Comparison of ENCODE assay signal across 10 mouse cellular contexts in genomic region chr17:23559767-23560166, GRCm38 (mm10). TPM values are rescaled to one million over a fixed set of nuclear protein-coding genes. Genes with fewer than 3 reads are reported as not detected.
DNase-seq lines count a peak whose midpoint lies in the region; TF ChIP-seq lines count a peak whose summit lies in the region.
"Had no signal": no experiment of that assay in that cellular context is flagged by ENCODE, and none has a peak within 500 bp of the region (broad histone marks: within the 10 kb centered on the region; RNA-seq: fewer than 3 reads in every experiment).

No protein-coding gene starts in this region.

- no peaks in the 10 kb centered on the region for H3K9me3 ChIP-seq in limb, embryonic 10.5 days (replicated peaks)
- H3K9me3 ChIP-seq: megakaryocyte, embryonic 14.5 days had no signal

- peaks cover 3% of the 10 kb centered on the region for H3K4me1 ChIP-seq in spleen, adult 2 months (ENCODE audit: control insufficient read depth, insufficient read depth, insufficient read length)
- H3K4me1 ChIP-seq in limb, embryonic 10.5 days = peaks cover 3% of the 10 kb centered on the region

- no peaks in the 10 kb centered on the region for H3K27me3 ChIP-seq in spleen, adult 2 months (ENCODE audit: control insufficient read depth, insufficient read depth, low read length)
- H3K27me3 ChIP-seq in limb, embryonic 10.5 days (ENCODE audit: low read depth, poor library complexity, severe bottlenecking) = no peaks in the 10 kb centered on the region
- H3K27me3 ChIP-seq: megakaryocyte, embryonic 14.5 days had no signal

- WGBS in spleen, adult 2 months = 84% methylated on average over 11 of the region's 11 CpGs
- 59% methylated on average over 11 of the region's 11 CpGs for WGBS in limb, embryonic 10.5 days

- intact Hi-C loops in heart, postnatal 14 days (cut with DNase I) = loop anchor here (10.0 kb wide), 1 partner anchor 695 kb away; the partner anchor contains the start of gene Zfp945

- H3K27ac ChIP-seq in spleen, adult 2 months (ENCODE audit: insufficient read depth, low read length) = no peak overlapping the region
- no peak overlapping the region for H3K27ac ChIP-seq in limb, embryonic 10.5 days

- peaks cover 27% of the 10 kb centered on the region for H3K36me3 ChIP-seq in spleen, adult 2 months (ENCODE audit: control insufficient read depth, insufficient read depth, low read length)
- peaks cover 70% of the 10 kb centered on the region for H3K36me3 ChIP-seq in limb, embryonic 10.5 days

- peak; percentile 44 to 58 for DNase-seq in heart, postnatal 14 days
- DNase-seq in heart, adult 11 months = no peak
- peak in 1 of 2 experiments; percentile 29 for DNase-seq in spleen, adult 2 months (ENCODE audit: low read depth in 1 of 2, low spot score in 2 of 2)
- DNase-seq in spleen, adult 12 weeks (ENCODE audit: low spot score) = no peak
- no peak for DNase-seq in brain, embryonic 14.5 days (ENCODE audit: low read depth)
- DNase-seq in limb, embryonic 10.5 days (ENCODE audit: low spot score) = peak; percentile 51
- peak; percentile 40 to 66 for DNase-seq in thymus, postnatal 10 days (ENCODE audit: low spot score in 2 of 2)
- no peak for DNase-seq in frontal cortex, postnatal 14 days (ENCODE audit: low spot score in 2 of 2)

- no peak for TF ChIP-seq POLR2A in spleen, adult 2 months (IDR thresholded peaks at IDR 0.05; ENCODE audit: low read depth, low read length)
- TF ChIP-seq POLR2A in brain, embryonic 14.5 days (IDR thresholded peaks at IDR 0.05; ENCODE audit: borderline replicate concordance, extremely low read depth, insufficient read depth, insufficient read length, poor library complexity, severe bottlenecking) = no peak

- TF ChIP-seq CTCF in spleen, adult 2 months (IDR thresholded peaks at IDR 0.05; ENCODE audit: extremely low read depth, insufficient read depth, insufficient read length, insufficient replicate concordance) = peak; percentile 18; the same call in 1 of the 2 replicates
- peak; percentile 39; the same call in 1 of the 2 replicates for TF ChIP-seq CTCF in brain, embryonic 14.5 days (IDR thresholded peaks at IDR 0.05; ENCODE audit: borderline replicate concordance, extremely low read depth, insufficient read depth, insufficient read length)

- H3K4me3 ChIP-seq in spleen, adult 2 months (ENCODE audit: extremely low read depth, insufficient read depth, insufficient read length) = no peak overlapping the region
- no peak overlapping the region for H3K4me3 ChIP-seq in limb, embryonic 10.5 days
- H3K4me3 ChIP-seq: megakaryocyte, embryonic 14.5 days had no signal

RNA-seq across cellular contexts. Expression of gene Zfp213, which starts 4.3 kb away (rescaled TPM):
- total RNA-seq in heart, postnatal 14 days (2021) = 1 to 10 TPM; 4.9 to 5.8 TPM
- polyA plus RNA-seq in spleen, adult 2 months (2012; rRNA removed) = 11.8 and 17.2 TPM in 2 replicates
- polyA plus RNA-seq in brain, embryonic 14.5 days (2012; rRNA removed) = 16.7 and 21.4 TPM in 2 replicates
- polyA plus RNA-seq in limb, embryonic 10.5 days (2016; fragmentation: Nextera tagmentation; extraction: Ambion mirVana) = 31.3 and 31.9 TPM in 2 replicates

RNA-seq across cellular contexts. Expression of gene Zfp13, which starts 39.5 kb away (rescaled TPM):
- total RNA-seq in heart, postnatal 14 days (2021) = 1 to 10 TPM; 4.3 to 5.0 TPM
- polyA plus RNA-seq in spleen, adult 2 months (2012; rRNA removed) = 2.9 and 3.4 TPM in 2 replicates
- 46.8 and 47.4 TPM in 2 replicates for polyA plus RNA-seq in brain, embryonic 14.5 days (2012; rRNA removed)
- 22.0 and 25.4 TPM in 2 replicates for polyA plus RNA-seq in limb, embryonic 10.5 days (2016; fragmentation: Nextera tagmentation; extraction: Ambion mirVana)

RNA-seq across cellular contexts. Expression of gene Zscan10, which starts 40.9 kb away (rescaled TPM):
- total RNA-seq in heart, postnatal 14 days (2021) = not detected
- polyA plus RNA-seq in spleen, adult 2 months (2012; rRNA removed) = 0.06 TPM in 1 of 2 replicates, not detected in the other
- 0.05 and 0.22 TPM in 2 replicates for polyA plus RNA-seq in brain, embryonic 14.5 days (2012; rRNA removed)
- 0.35 and 0.38 TPM in 2 replicates for polyA plus RNA-seq in limb, embryonic 10.5 days (2016; fragmentation: Nextera tagmentation; extraction: Ambion mirVana)
- total RNA-seq: heart, postnatal 36 days had no signal

Comparison
In these comparisons a context has a peak if more than half of its experiments do, and no peak if none do; other contexts are left out.
1. DNase-seq: peak in heart, postnatal 14 days (2 of 2), limb, embryonic 10.5 days (single experiment) and thymus, postnatal 10 days (2 of 2); none in heart, adult 11 months (single experiment), spleen, adult 12 weeks (single experiment), brain, embryonic 14.5 days (single experiment) and frontal cortex, postnatal 14 days (0 of 2).